Mouse (Mus musculus) forebrain, embryonic 10.5 days (tissue): ENCODE measurements at regions not wholly inside any gene's neighbourhood (a gene's known extent, or its start where the extent isn't known, plus 50 kb on each side); places are given as distances from the start of the nearest gene placed in this dataset.
"Not testable (repeated sequence)": the region's sequence is repeated elsewhere in the genome, so short reads cannot be mapped to it uniquely, and the experiment has no call there.

Experiments
- DNase-seq: peaks from one replicate; pipeline ENCODE4 v3.0.0-alpha.2; 2017; ENCODE audit warnings: low spot score; ENCODE audit errors: extremely low spot score
- H3K27ac ChIP-seq: fragments of 300-500 bp; sonication (generic); 2 replicates; pipeline ENCODE4 v1.5.1; 2016; ENCODE audit warnings: mild to moderate bottlenecking
- H3K27me3 ChIP-seq: fragments of 300-500 bp; sonication (generic); 2 replicates; pipeline ENCODE4 v1.6.1; 2016; ENCODE audit warnings: mild to moderate bottlenecking; ENCODE audit not compliant: poor library complexity, severe bottlenecking
- H3K36me3 ChIP-seq: fragments of 300-500 bp; sonication (generic); replicated peaks from 2 replicates; pipeline ENCODE4 v1.6.1; 2016; ENCODE audit warnings: mild to moderate bottlenecking, moderate library complexity
- H3K4me1 ChIP-seq: fragments of 300-500 bp; sonication (generic); 2 replicates; pipeline ENCODE4 v1.6.1; 2016
- H3K4me3 ChIP-seq: fragments of 300-500 bp; sonication (generic); 2 replicates; pipeline ENCODE4 v1.5.1; 2016; ENCODE audit warnings: mild to moderate bottlenecking, moderate library complexity
- H3K9me3 ChIP-seq: fragments of 300-500 bp; sonication (generic); 2 replicates; pipeline ENCODE4 v1.6.1; 2016; ENCODE audit warnings: mild to moderate bottlenecking, moderate library complexity
- WGBS: fragments of 180-500 bp; shearing (Covaris S2); methylation state at CpG from one replicate; pipeline ENCODE4 v1.1.7; 2016; 5-methylcytosine and 5-hydroxymethylcytosine counted together

- H3K4me1 ChIP-seq, DNase-seq, H3K27ac ChIP-seq, H3K36me3 ChIP-seq, H3K27me3 ChIP-seq, H3K4me3 ChIP-seq: not testable (repeated sequence)
- peaks cover 54% of the 10 kb centered on the region for H3K9me3 ChIP-seq
Measured at GRCm38 (mm10) chr13:12940911-12941310, 64.3 kb downstream of the Prl2c2 start.

GRCm38 (mm10) chr13:12935103-12935502 is 70.1 kb downstream of the Prl2c2 start:
- not testable (repeated sequence) for H3K36me3 ChIP-seq
- H3K9me3 ChIP-seq: peaks cover 88% of the 10 kb centered on the region
- 2% methylated on average over 1 of the region's 1 CpGs for WGBS

GRCm38 (mm10) chr13:12931907-12932617 is 73.1 kb downstream of the Prl2c2 start:
- peaks cover 92% of the 10 kb centered on the region for H3K9me3 ChIP-seq
- WGBS: 84% methylated on average over 15 of the region's 15 CpGs

More at GRCm38 (mm10) chr13:12935103-12935502, 70.1 kb downstream of the Prl2c2 start:
- H3K27me3 ChIP-seq, H3K4me3 ChIP-seq, DNase-seq, H3K27ac ChIP-seq, H3K4me1 ChIP-seq: not testable (repeated sequence)

GRCm38 (mm10) chr13:12930566-12930965 is 74.6 kb downstream of the Prl2c2 start:
- 86% methylated on average over 5 of the region's 5 CpGs for WGBS
- H3K4me3 ChIP-seq: no peak overlapping the region
- H3K36me3 ChIP-seq: no peaks in the 10 kb centered on the region
- no peaks in the 10 kb centered on the region for H3K27me3 ChIP-seq
- no peaks in the 10 kb centered on the region for H3K4me1 ChIP-seq
- no peak overlapping the region for H3K27ac ChIP-seq
- no peak for DNase-seq
- H3K9me3 ChIP-seq: peaks cover 95% of the 10 kb centered on the region

More at GRCm38 (mm10) chr13:12931907-12932617, 73.1 kb downstream of the Prl2c2 start:
- not testable (repeated sequence) for H3K4me3 ChIP-seq, H3K36me3 ChIP-seq, H3K27ac ChIP-seq, DNase-seq, H3K4me1 ChIP-seq, H3K27me3 ChIP-seq

GRCm38 (mm10) chr13:12929806-12930205 is 75.4 kb downstream of the Prl2c2 start:
- Histone ChIP-seq H3K36me3 (no peaks in the 10 kb centered on the region), H3K27ac (no peak overlapping the region), H3K9me3 (peaks cover 92% of the 10 kb centered on the region), H3K4me1 (no peaks in the 10 kb centered on the region), H3K4me3 (no peak overlapping the region), H3K27me3 (no peaks in the 10 kb centered on the region)
- WGBS: 90% methylated on average over 5 of the region's 5 CpGs
- no peak for DNase-seq

GRCm38 (mm10) chr13:12927587-12928345 is 77.4 kb downstream of the Prl2c2 start:
- H3K36me3 ChIP-seq: no peaks in the 10 kb centered on the region
- H3K4me1 ChIP-seq: no peaks in the 10 kb centered on the region
- no peak overlapping the region for H3K4me3 ChIP-seq
- H3K9me3 ChIP-seq: peaks cover 97% of the 10 kb centered on the region
- DNase-seq: no peak
- H3K27me3 ChIP-seq: no peaks in the 10 kb centered on the region
- 90% methylated on average over 15 of the region's 15 CpGs for WGBS
- H3K27ac ChIP-seq: no peak overlapping the region

- Histone ChIP-seq H3K9me3 (peaks cover 90% of the 10 kb centered on the region), H3K27ac (no peak overlapping the region), H3K4me1 (no peaks in the 10 kb centered on the region), H3K36me3 (no peaks in the 10 kb centered on the region), H3K4me3 (no peak overlapping the region), H3K27me3 (no peaks in the 10 kb centered on the region)
- 88% methylated on average over 14 of the region's 14 CpGs for WGBS
- no peak for DNase-seq
Measured at GRCm38 (mm10) chr13:12925604-12926003, 79.6 kb downstream of the Prl2c2 start.

GRCm38 (mm10) chr13:12912902-12913301 is 92.3 kb downstream of the Prl2c2 start:
- Histone ChIP-seq H3K4me1 (no peaks in the 10 kb centered on the region), H3K4me3 (no peak overlapping the region), H3K27me3 (no peaks in the 10 kb centered on the region), H3K36me3 (no peaks in the 10 kb centered on the region), H3K27ac (no peak overlapping the region), H3K9me3 (peaks cover 90% of the 10 kb centered on the region)
- 83% methylated on average over 5 of the region's 5 CpGs for WGBS
- DNase-seq: no peak

- H3K4me1 ChIP-seq: no peaks in the 10 kb centered on the region
- H3K36me3 ChIP-seq: no peaks in the 10 kb centered on the region
- no peak overlapping the region for H3K4me3 ChIP-seq
- no peaks in the 10 kb centered on the region for H3K27me3 ChIP-seq
- H3K9me3 ChIP-seq: peaks cover 91% of the 10 kb centered on the region
- no peak overlapping the region for H3K27ac ChIP-seq
- DNase-seq: no peak
Measured at GRCm38 (mm10) chr13:12906151-12906550, 99.0 kb downstream of the Prl2c2 start.

- 88% methylated on average over 20 of the region's 20 CpGs for WGBS
- H3K27me3 ChIP-seq, H3K4me3 ChIP-seq, H3K36me3 ChIP-seq, DNase-seq, H3K4me1 ChIP-seq, H3K27ac ChIP-seq: not testable (repeated sequence)
- peaks cover 76% of the 10 kb centered on the region for H3K9me3 ChIP-seq
Measured at GRCm38 (mm10) chr13:12889631-12890030, 89.8 kb upstream of the Prl2c3 start.

- not testable (repeated sequence) for H3K36me3 ChIP-seq, H3K4me3 ChIP-seq, H3K4me1 ChIP-seq, H3K27me3 ChIP-seq, DNase-seq, H3K27ac ChIP-seq
- WGBS: 71% methylated on average over 3 of the region's 3 CpGs
- H3K9me3 ChIP-seq: peaks cover 72% of the 10 kb centered on the region
Measured at GRCm38 (mm10) chr13:12879506-12879905, 79.6 kb upstream of the Prl2c3 start.

- 97% methylated on average over 1 of the region's 1 CpGs for WGBS
- H3K4me1 ChIP-seq, H3K4me3 ChIP-seq, H3K27me3 ChIP-seq, DNase-seq, H3K27ac ChIP-seq, H3K36me3 ChIP-seq: not testable (repeated sequence)
- peaks cover 52% of the 10 kb centered on the region for H3K9me3 ChIP-seq
Measured at GRCm38 (mm10) chr13:12864946-12865345, 65.1 kb upstream of the Prl2c3 start.

GRCm38 (mm10) chr13:12864263-12864662 is 64.4 kb upstream of the Prl2c3 start:
- Histone ChIP-seq H3K36me3 (no peaks in the 10 kb centered on the region), H3K4me1 (no peaks in the 10 kb centered on the region), H3K27me3 (no peaks in the 10 kb centered on the region), H3K4me3 (no peak overlapping the region), H3K9me3 (peaks cover 59% of the 10 kb centered on the region), H3K27ac (no peak overlapping the region)
- DNase-seq: no peak
